Mouse (Mus musculus) cortical plate, adult 2 months (tissue): ENCODE results near the gene Tmprss13.

Experiments
- CTCF ChIP-seq: fragments of 200-500 bp; IDR thresholded peaks from 2 replicates; pipeline ENCODE4 v1.5.1; 2011; ENCODE audit warnings: mild to moderate bottlenecking, control low read depth, low read length; ENCODE audit not compliant: insufficient read depth; ENCODE audit errors: extremely low read depth
- POLR2A ChIP-seq: fragments of 200-500 bp; IDR thresholded peaks from 2 replicates; pipeline ENCODE4 v1.6.1; 2011; ENCODE audit warnings: mild to moderate bottlenecking, low read length, control low read depth; ENCODE audit not compliant: insufficient read depth; ENCODE audit errors: extremely low read depth

DNA sequence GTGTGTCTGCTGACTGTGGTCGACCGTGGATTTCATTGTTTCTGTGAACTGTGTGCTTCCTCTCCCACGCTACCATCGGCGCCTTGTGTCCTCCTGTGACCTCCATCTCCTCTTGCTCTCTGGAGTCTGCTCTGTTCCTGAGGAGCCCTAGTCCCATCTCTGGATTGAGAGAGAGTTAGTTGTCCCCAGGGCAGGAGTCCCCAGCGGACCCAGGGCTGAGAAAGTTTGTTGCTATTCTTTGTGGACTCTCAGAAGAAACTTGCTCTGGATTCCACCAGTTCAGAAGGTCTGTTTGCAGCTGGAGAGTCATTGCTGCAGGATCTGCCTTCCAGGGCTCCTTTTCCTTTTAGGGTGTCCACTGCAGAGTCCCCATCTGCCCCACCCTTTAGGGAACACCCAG lies 76.3 kb downstream of the Tmprss13 start:
- TF ChIP-seq CTCF = no peak
- TF ChIP-seq POLR2A = no peak
